Mouse (Mus musculus) CH12.LX (cell line): ENCODE measurements around the gene Cped1. TPM values are rescaled to one million over a fixed set of nuclear protein-coding genes. Genes with fewer than 3 reads are reported as not detected.

Source experiments
- DNase-seq: peaks from one replicate; pipeline ENCODE4 v3.0.0-alpha.2; 2013; ENCODE audit errors: extremely low read depth
- H3K27ac ChIP-seq: 2 replicates; pipeline ENCODE4 v1.5.1; 2012; ENCODE audit warnings: low read depth, mild to moderate bottlenecking, control low read depth, moderate library complexity; ENCODE audit not compliant: insufficient read depth
- H3K27me3 ChIP-seq: replicated peaks from 2 replicates; pipeline ENCODE3; 2012; ENCODE audit warnings: inconsistent platforms
- H3K36me3 ChIP-seq, 2 experiments: replicated peaks in 1 of 2; 2 replicates each; pipeline versions ENCODE3 to v1.6.1; 2012; ENCODE audit warnings: inconsistent platforms in 1 of 2, low read length in 1 of 2, mild to moderate bottlenecking in 1 of 2, mixed read lengths in 1 of 2, moderate library complexity in 1 of 2; ENCODE audit not compliant: control insufficient read depth in 1 of 2, insufficient read depth in 1 of 2
- H3K4me1 ChIP-seq, 2 experiments: 2 replicates each; pipeline ENCODE4 v1.6.1; 2012; ENCODE audit warnings: inconsistent platforms in 1 of 2, moderate library complexity in 1 of 2; ENCODE audit not compliant: insufficient read depth in 2 of 2, control insufficient read depth in 1 of 2
- H3K4me2 ChIP-seq: 2 replicates; pipeline ENCODE4 v1.6.1; 2012; ENCODE audit warnings: low read depth, mild to moderate bottlenecking, control low read depth; ENCODE audit not compliant: poor library complexity, insufficient read depth, severe bottlenecking
- H3K4me3 ChIP-seq, 3 experiments: fragments of 150-350 bp in 1 of 3; sonication (generic) in 1 of 3; replicated peaks in 1 of 3; 2 replicates each; pipeline versions ENCODE3 to v1.5.1; 2011 to 2012; ENCODE audit warnings: low read depth in 2 of 3, low read length in 2 of 3, mild to moderate bottlenecking in 2 of 3, moderate library complexity in 2 of 3, control low read depth in 1 of 3, improper control_type of control experiment in 1 of 3, inconsistent platforms in 1 of 3, mixed read lengths in 1 of 3; ENCODE audit not compliant: poor library complexity in 1 of 3
- H3K79me2 ChIP-seq: replicated peaks from 2 replicates; pipeline ENCODE4 v1.6.1; 2012; ENCODE audit warnings: mild to moderate bottlenecking, moderate library complexity; ENCODE audit not compliant: control insufficient read depth, poor library complexity, insufficient read depth, severe bottlenecking; ENCODE audit errors: extremely low read depth
- H3K9ac ChIP-seq: 2 replicates; pipeline ENCODE4 v1.6.1; 2012; ENCODE audit warnings: low read depth, mild to moderate bottlenecking, control low read depth, moderate library complexity; ENCODE audit not compliant: insufficient read depth
- H3K9me3 ChIP-seq: replicated peaks from 2 replicates; pipeline ENCODE3; 2012; ENCODE audit warnings: low read length, inconsistent platforms, mixed read lengths
- BHLHE40 ChIP-seq: IDR thresholded peaks from 2 replicates; pipeline ENCODE4 v1.6.1; 2011; ENCODE audit warnings: mild to moderate bottlenecking, low read depth, low read length, improper control_type of control experiment
- CHD1 ChIP-seq: IDR thresholded peaks from 2 replicates; pipeline ENCODE4 v1.6.1; 2012; ENCODE audit warnings: low read depth, low read length, improper control_type of control experiment, inconsistent platforms
- CHD2 ChIP-seq: IDR thresholded peaks from 2 replicates; pipeline ENCODE4 v1.6.1; 2011; ENCODE audit warnings: low read length, improper control_type of control experiment
- CTCF ChIP-seq, 2 experiments: IDR thresholded peaks in 1 of 2; conservative IDR thresholded peaks in 1 of 2; 2 replicates each; pipeline ENCODE4 v1.5.1; 2011 to 2012; ENCODE audit warnings: low read depth in 2 of 2, low read length in 2 of 2, improper control_type of control experiment in 1 of 2, inconsistent platforms in 1 of 2, mild to moderate bottlenecking in 1 of 2, moderate library complexity in 1 of 2
- E2F4 ChIP-seq: IDR thresholded peaks from 2 replicates; pipeline ENCODE4 v1.6.1; 2011; ENCODE audit warnings: low read depth, low read length, improper control_type of control experiment; ENCODE audit not compliant: insufficient replicate concordance
- ELF1 ChIP-seq: IDR thresholded peaks from 2 replicates; pipeline ENCODE4 v1.6.1; 2014; ENCODE audit warnings: low read depth, mild to moderate bottlenecking, inconsistent platforms, low read length, improper control_type of control experiment
- EP300 ChIP-seq: IDR thresholded peaks from 2 replicates; pipeline ENCODE4 v1.6.1; 2011; ENCODE audit warnings: low read length, improper control_type of control experiment
- ETS1 ChIP-seq: conservative IDR thresholded peaks from 2 replicates; pipeline ENCODE4 v1.6.1; 2012; ENCODE audit warnings: low read depth, mild to moderate bottlenecking, inconsistent platforms, low read length, improper control_type of control experiment, moderate library complexity
- GABPA ChIP-seq: IDR thresholded peaks from 2 replicates; pipeline ENCODE4 v1.6.1; 2012; ENCODE audit warnings: low read depth, low read length, improper control_type of control experiment, inconsistent platforms; ENCODE audit not compliant: insufficient replicate concordance
- HCFC1 ChIP-seq: IDR thresholded peaks from 2 replicates; pipeline ENCODE4 v1.6.1; 2012; ENCODE audit warnings: low read depth, mild to moderate bottlenecking, inconsistent platforms, low read length, improper control_type of control experiment
- IRF4 ChIP-seq: IDR thresholded peaks from 2 replicates; pipeline ENCODE4 v1.6.1; 2014; ENCODE audit warnings: low read depth, mild to moderate bottlenecking, inconsistent platforms, low read length, improper control_type of control experiment
- JUND ChIP-seq: conservative IDR thresholded peaks from 2 replicates; pipeline ENCODE4 v1.6.1; 2011; ENCODE audit warnings: low read depth, low read length, improper control_type of control experiment
- KAT2A ChIP-seq: IDR thresholded peaks from 2 replicates; pipeline ENCODE4 v1.6.1; 2012; ENCODE audit warnings: low read length, improper control_type of control experiment, inconsistent platforms; ENCODE audit not compliant: insufficient replicate concordance
- MAFK ChIP-seq: IDR thresholded peaks from 2 replicates; pipeline ENCODE4 v1.6.1; 2011; ENCODE audit warnings: low read length, improper control_type of control experiment; ENCODE audit not compliant: insufficient replicate concordance
- MAX ChIP-seq: IDR thresholded peaks from 2 replicates; pipeline ENCODE4 v1.6.1; 2011; ENCODE audit warnings: low read length, improper control_type of control experiment
- MAZ ChIP-seq: IDR thresholded peaks from 2 replicates; pipeline ENCODE4 v1.6.1; 2012; ENCODE audit warnings: low read depth, mild to moderate bottlenecking, inconsistent platforms, low read length, improper control_type of control experiment, moderate library complexity
- MEF2A ChIP-seq: IDR thresholded peaks from 2 replicates; pipeline ENCODE4 v1.6.1; 2014; ENCODE audit warnings: low read depth, mild to moderate bottlenecking, inconsistent platforms, low read length, improper control_type of control experiment, borderline replicate concordance
- MXI1 ChIP-seq: IDR thresholded peaks from 2 replicates; pipeline ENCODE4 v1.6.1; 2011; ENCODE audit warnings: mild to moderate bottlenecking, low read depth, low read length, improper control_type of control experiment
- MYC ChIP-seq: IDR thresholded peaks from 2 replicates; pipeline ENCODE4 v1.6.1; 2011; ENCODE audit warnings: low read depth, mild to moderate bottlenecking, improper control_type of control experiment, low read length
- NELFE ChIP-seq: IDR thresholded peaks from 2 replicates; pipeline ENCODE4 v1.6.1; 2011; ENCODE audit warnings: low read depth, low read length, improper control_type of control experiment
- NRF1 ChIP-seq: IDR thresholded peaks from 2 replicates; pipeline ENCODE4 v1.6.1; 2014; ENCODE audit warnings: low read depth, mild to moderate bottlenecking, inconsistent platforms, low read length, improper control_type of control experiment, moderate library complexity
- PAX5 ChIP-seq: IDR thresholded peaks from 2 replicates; pipeline ENCODE4 v1.6.1; 2012; ENCODE audit warnings: low read length, inconsistent platforms, mixed read lengths
- POLR2A ChIP-seq: IDR thresholded peaks from 2 replicates; pipeline ENCODE4 v1.6.1; 2011; ENCODE audit warnings: low read depth, mild to moderate bottlenecking, improper control_type of control experiment, low read length
- POLR2AphosphoS2 ChIP-seq: IDR thresholded peaks from 2 replicates; pipeline ENCODE4 v1.6.1; 2011; ENCODE audit warnings: low read depth, low read length, improper control_type of control experiment
- RAD21 ChIP-seq: IDR thresholded peaks from 2 replicates; pipeline ENCODE4 v1.6.1; 2011; ENCODE audit warnings: low read depth, mild to moderate bottlenecking, low read length, improper control_type of control experiment, moderate library complexity
- RCOR1 ChIP-seq: conservative IDR thresholded peaks from 2 replicates; pipeline ENCODE4 v1.6.1; 2012; ENCODE audit warnings: low read depth, mild to moderate bottlenecking, inconsistent platforms, low read length, improper control_type of control experiment
- SIN3A ChIP-seq: IDR thresholded peaks from 2 replicates; pipeline ENCODE4 v1.6.1; 2012; ENCODE audit warnings: low read length, improper control_type of control experiment, inconsistent platforms
- SMC3 ChIP-seq: IDR thresholded peaks from 2 replicates; pipeline ENCODE4 v1.6.1; 2011; ENCODE audit warnings: low read depth, low read length, improper control_type of control experiment
- TBP ChIP-seq: conservative IDR thresholded peaks from 2 replicates; pipeline ENCODE4 v1.6.1; 2011; ENCODE audit warnings: low read depth, low read length, improper control_type of control experiment
- TCF12 ChIP-seq: IDR thresholded peaks from 2 replicates; pipeline ENCODE4 v1.6.1; 2014; ENCODE audit warnings: low read depth, mild to moderate bottlenecking, inconsistent platforms, low read length, improper control_type of control experiment
- UBTF ChIP-seq: IDR thresholded peaks from 2 replicates; pipeline ENCODE4 v1.6.1; 2012; ENCODE audit warnings: low read depth, mild to moderate bottlenecking, inconsistent platforms, low read length, improper control_type of control experiment, moderate library complexity
- USF1 ChIP-seq: IDR thresholded peaks from 2 replicates; pipeline ENCODE4 v1.6.1; 2014; ENCODE audit warnings: low read depth, mild to moderate bottlenecking, inconsistent platforms, low read length, improper control_type of control experiment
- USF2 ChIP-seq: conservative IDR thresholded peaks from 2 replicates; pipeline ENCODE4 v1.6.1; 2011; ENCODE audit warnings: low read depth, low read length, improper control_type of control experiment
- ZC3H11A ChIP-seq: IDR thresholded peaks from 2 replicates; pipeline ENCODE4 v1.6.1; 2012; ENCODE audit warnings: low read depth, mild to moderate bottlenecking, inconsistent platforms, low read length, improper control_type of control experiment
- ZKSCAN1 ChIP-seq: IDR thresholded peaks from 2 replicates; pipeline ENCODE4 v1.6.1; 2012; ENCODE audit warnings: low read depth, inconsistent platforms, low read length, improper control_type of control experiment, borderline replicate concordance
- ZMIZ1 ChIP-seq: IDR thresholded peaks from 2 replicates; pipeline ENCODE4 v1.6.1; 2012; ENCODE audit warnings: low read depth, mild to moderate bottlenecking, inconsistent platforms, low read length, improper control_type of control experiment
- ZNF384 ChIP-seq: IDR thresholded peaks from 2 replicates; pipeline ENCODE4 v1.6.1; 2012; ENCODE audit warnings: low read depth, low read length, improper control_type of control experiment, inconsistent platforms
- dilution Hi-C: fragments of 300-500 bp; cut with MboI; formaldehyde crosslinking; loops from 2 replicates; pipeline ENCODE4 v1.14.3; 2020; ENCODE audit warnings: low sequenced_read_pairs; ENCODE audit not compliant: extremely low pct_unique_long_range_greater_than_20kb, extremely low pct_ligation_motif_present
- in situ Hi-C: fragments of 300-500 bp; cut with MboI; formaldehyde crosslinking; loops from 3 replicates; pipeline ENCODE4 v1.14.3; 2019; ENCODE audit warnings: low sequenced_read_pairs, low pct_ligation_motif_present, low pct_unique_long_range_greater_than_20kb, mixed read lengths
- polyA plus RNA-seq: library from polyadenylated mRNA; unstranded; fragments of >175 nt; gene quantifications from 2 replicates; pipeline ENCODE4 v1.2.1, GENCODE M21; 2012; ENCODE audit warnings: low read depth; ENCODE audit not compliant: insufficient read length
- total RNA-seq, 2 experiments: library from RNA; depleted of rRNA; stranded (reverse); fragments of 300-350 nt in 1 of 2; fragments of >200 nt in 1 of 2; gene quantifications; 2 replicates each; pipeline ENCODE4 v1.2.3; 2012 to 2014

Cped1 gene
- total and polyA plus RNA-seq, 3 experiments = 0.51 to 6.8 (median 1.1) TPM

DNA sequence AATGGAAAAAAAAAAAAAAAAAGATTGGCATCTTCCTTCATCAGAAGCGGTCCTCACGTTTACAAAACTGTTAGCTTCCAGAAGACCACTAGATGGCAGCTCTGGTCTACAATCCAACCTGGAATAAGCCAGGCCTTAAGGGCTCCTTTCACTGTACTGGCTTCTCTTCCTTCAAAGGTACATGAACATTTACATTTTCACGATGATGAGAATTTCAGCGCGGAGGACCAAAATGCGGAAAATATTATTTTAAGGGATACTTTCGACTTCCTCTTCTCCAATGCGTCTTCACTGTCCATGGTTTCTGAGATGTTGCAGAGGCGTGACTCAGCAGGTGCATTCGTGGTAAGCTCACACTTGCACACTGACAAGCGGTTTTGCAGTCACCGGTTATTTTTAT, 136.4 kb downstream of the Cped1 start:
- Histone ChIP-seq H3K4me1 (peaks cover 3 to 25% of the 10 kb centered on the region in 2 experiments; a peak in 3 of 4 replicates), H3K36me3 (no peaks in the 10 kb centered on the region), H3K27me3 (no peaks in the 10 kb centered on the region), H3K27ac (no peak overlapping the region), H3K79me2 (no peaks in the 10 kb centered on the region), H3K4me2 (peak overlapping the region; percentile 74), H3K9ac (peak overlapping the region; percentile 19; the same call in 1 of the 2 replicates), H3K4me3 (peak overlapping the region in 2 of 3 experiments; percentile 13), H3K9me3 (no peaks in the 10 kb centered on the region)
- peak; percentile 46; the same call in 1 of the 2 replicates for TF ChIP-seq MXI1
- TF ChIP-seq GABPA = no peak
- TF ChIP-seq MAZ = no peak
- TF ChIP-seq MAX = no peak
- 0 out of 2 replicates have a peak, but pooled peaks have one; percentile 26 for TF ChIP-seq JUND
- TF ChIP-seq MEF2A = 0 out of 2 replicates have a peak, but pooled peaks have one; percentile 46
- TF ChIP-seq MYC = peak; percentile 22; the same call in 1 of the 2 replicates
- no peak for TF ChIP-seq USF2
- TF ChIP-seq KAT2A = no peak
- TF ChIP-seq NRF1 = no peak
- no peak for TF ChIP-seq PAX5
- TF ChIP-seq ZNF384 = peak; percentile 86
- TF ChIP-seq POLR2A = no peak
- TF ChIP-seq SIN3A = peak; percentile 68; the same call in 1 of the 2 replicates
- TF ChIP-seq CHD2 = no peak
- no peak for TF ChIP-seq ZMIZ1
- TF ChIP-seq ZC3H11A = peak; percentile 83
- TF ChIP-seq CHD1 = no peak
- TF ChIP-seq POLR2AphosphoS2 = no peak
- peak; percentile 89 for TF ChIP-seq SMC3
- TF ChIP-seq ELF1 = no peak
- no peak for TF ChIP-seq TCF12
- TF ChIP-seq CTCF (conservative IDR thresholded peaks at IDR 0.05 in 1 of 2, IDR thresholded peaks at IDR 0.05 in 1 of 2; ENCODE audit: low read depth in 2 of 2, low read length in 2 of 2) = peak; percentile 56 to 89; a peak in 3 of 4 replicates
- no peak; the same call in 1 of the 2 replicates for TF ChIP-seq EP300
- no peak for TF ChIP-seq HCFC1
- no peak for TF ChIP-seq RCOR1
- TF ChIP-seq TBP = 0 out of 2 replicates have a peak, but pooled peaks have one; percentile 18
- TF ChIP-seq ZKSCAN1 = no peak
- no peak for TF ChIP-seq UBTF
- no peak for TF ChIP-seq E2F4
- TF ChIP-seq USF1 = no peak
- peak; percentile 95 for TF ChIP-seq RAD21
- no peak for TF ChIP-seq NELFE
- 0 out of 2 replicates have a peak, but pooled peaks have one; percentile 37 for TF ChIP-seq IRF4
- TF ChIP-seq MAFK = peak; percentile 68
- TF ChIP-seq BHLHE40 = peak; percentile 94
- TF ChIP-seq ETS1 = peak; percentile 64
- in situ Hi-C loops = loop anchor here (25.0 kb wide), 1 partner anchor 840 kb away; no protein-coding TSS in a partner anchor
- peak; percentile 87 for DNase-seq
- dilution Hi-C loops = no loop called here
